Comparison of ENCODE assay signal across 13 mouse cellular contexts in the genomic region with DNA sequence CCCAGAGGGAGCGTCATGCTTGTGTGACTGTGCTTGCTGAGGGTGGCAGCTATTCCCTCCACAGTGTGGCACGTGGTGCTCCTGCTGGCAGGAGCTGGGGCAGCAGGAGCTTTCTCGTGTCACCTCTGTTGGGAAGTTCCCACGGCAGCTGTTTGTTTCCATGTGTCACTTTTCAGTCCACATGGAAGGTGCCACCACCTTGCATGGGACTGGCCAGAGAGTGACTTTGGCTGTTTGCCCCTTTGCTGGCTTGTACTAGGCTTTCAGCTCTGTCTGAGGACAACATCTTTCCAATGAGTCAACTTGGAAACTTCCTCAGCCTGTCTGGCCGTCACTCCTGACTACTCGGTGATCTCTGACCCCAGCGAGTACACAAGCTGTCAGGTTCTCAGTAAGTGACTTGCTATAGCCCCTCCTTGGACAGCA. TPM values are rescaled to one million over a fixed set of nuclear protein-coding genes. Genes with fewer than 3 reads are reported as not detected.
DNase-seq lines count a peak whose midpoint lies in the region; ATAC-seq and TF ChIP-seq lines count a peak whose summit lies in the region.
"Had no signal": no experiment of that assay in that cellular context is flagged by ENCODE, and none has a peak within 500 bp of the region (broad histone marks: within the 10 kb centered on the region; RNA-seq: fewer than 3 reads in every experiment).

No protein-coding gene starts in this region.

- no peak overlapping the region for H3K9ac ChIP-seq in lung, embryonic 14.5 days
- H3K9ac ChIP-seq: limb, embryonic 15.5 days had no signal

- no peaks in the 10 kb centered on the region for H3K27me3 ChIP-seq in lung, embryonic 14.5 days (ENCODE audit: insufficient read depth, low read length)
- no peaks in the 10 kb centered on the region for H3K27me3 ChIP-seq in small intestine, adult 2 months (ENCODE audit: control insufficient read depth, insufficient read depth, low read length)
- H3K27me3 ChIP-seq: limb, embryonic 15.5 days had no signal

- H3K27ac ChIP-seq in gastrocnemius, adult 2 months, result peak overlapping the region; percentile 76
- H3K27ac ChIP-seq in lung, embryonic 14.5 days (ENCODE audit: low read depth), result no peak overlapping the region
- H3K27ac ChIP-seq in small intestine, adult 2 months (ENCODE audit: insufficient read depth, low read depth, low read length), result peak overlapping the region; percentile 55

- no peak overlapping the region for H3K4me2 ChIP-seq in lung, embryonic 14.5 days
- H3K4me2 ChIP-seq: limb, embryonic 15.5 days had no signal

- WGBS in lung, embryonic 14.5 days, result 17% methylated on average over 7 of the region's 7 CpGs
- WGBS in small intestine, adult 2 months, result 12% methylated on average over 7 of the region's 7 CpGs

- H3K36me3 ChIP-seq in lung, embryonic 14.5 days (ENCODE audit: insufficient read depth), result no peaks in the 10 kb centered on the region
- H3K36me3 ChIP-seq in small intestine, adult 2 months (ENCODE audit: control insufficient read depth, insufficient read depth, low read length), result no peaks in the 10 kb centered on the region
- H3K36me3 ChIP-seq: limb, embryonic 15.5 days had no signal

- no peaks in the 10 kb centered on the region for H3K4me1 ChIP-seq in lung, embryonic 14.5 days (ENCODE audit: insufficient read depth)
- peaks cover 30% of the 10 kb centered on the region for H3K4me1 ChIP-seq in small intestine, adult 2 months (ENCODE audit: control insufficient read depth, insufficient read depth, insufficient read length, low read length)

- intact Hi-C loops in gastrocnemius, adult 2 months (cut with DNase I), result no loop called here
- intact Hi-C loops in gastrocnemius, postnatal 36 days (cut with DNase I), result no loop called here
- intact Hi-C loops in heart, postnatal 36 days (cut with DNase I), result loop anchor here (2.0 kb wide), 1 partner anchor 20 kb away; no protein-coding TSS in a partner anchor

- no peak overlapping the region for H3K4me3 ChIP-seq in gastrocnemius, adult 2 months
- no peak overlapping the region for H3K4me3 ChIP-seq in lung, embryonic 14.5 days (ENCODE audit: low read depth, low read length)
- H3K4me3 ChIP-seq in small intestine, adult 2 months (ENCODE audit: low read depth, low read length), result no peak overlapping the region
- H3K4me3 ChIP-seq: erythroblast, embryonic 14.5 days; limb, embryonic 15.5 days had no signal

- ATAC-seq in lung, embryonic 14.5 days (ENCODE audit: insufficient read depth), result no peak
- ATAC-seq: hindbrain, embryonic 16.5 days had no signal

- DNase-seq in gastrocnemius, adult 2 months, result peak; percentile 76
- no peak for DNase-seq in gastrocnemius, postnatal 36 days
- no peak for DNase-seq in lung, embryonic 14.5 days
- DNase-seq in lung, postnatal 14 days, result no peak
- peak; percentile 40 to 47 for DNase-seq in heart, postnatal 36 days
- no peak for DNase-seq in thymus, adult 18-20 months
- DNase-seq in urinary bladder, postnatal 36 days (ENCODE audit: low spot score in 2 of 2), result no peak
- DNase-seq: thymus, postnatal 4 days had no signal

- no peak for TF ChIP-seq POLR2A in small intestine, adult 2 months (IDR thresholded peaks at IDR 0.05; ENCODE audit: low read depth, low read length)

- no peak for TF ChIP-seq CTCF in gastrocnemius, adult 2 months (IDR thresholded peaks at IDR 0.05)
- 0 out of 2 replicates have a peak, but pooled peaks have one; percentile 2 for TF ChIP-seq CTCF in lung, embryonic 14.5 days (IDR thresholded peaks at IDR 0.05; ENCODE audit: low read depth)
- no peak for TF ChIP-seq CTCF in small intestine, adult 2 months (IDR thresholded peaks at IDR 0.05; ENCODE audit: extremely low read depth, insufficient read length, insufficient replicate concordance, low read depth, low read length)

- no peaks in the 10 kb centered on the region for H3K9me3 ChIP-seq in lung, embryonic 14.5 days (ENCODE audit: low read depth, low read length)
- H3K9me3 ChIP-seq: limb, embryonic 15.5 days had no signal

RNA-seq across cellular contexts. Expression of a gene that starts 7.6 kb away (rescaled TPM):
- total RNA-seq in gastrocnemius, adult 2 months (2021), result 10 to 100 TPM in 1 of 2 experiments, 1 to 10 TPM in 1; 7.9 to 13.1 TPM
- total RNA-seq in gastrocnemius, postnatal 36 days (2021), result 10 to 100 TPM; 10.1 to 11.5 TPM
- 68.3 and 70.4 TPM in 2 replicates for polyA plus RNA-seq in lung, embryonic 14.5 days (2014; fragmentation: Nextera tagmentation; extraction: Ambion mirVana)
- total RNA-seq in heart, postnatal 36 days (2021), result 10 to 100 TPM; 28.3 to 42.6 TPM
- polyA plus RNA-seq in small intestine, adult 2 months (2012; rRNA removed), result 46.1 and 122 TPM in 2 replicates
- total RNA-seq: megakaryocyte-erythroid progenitor cell, adult 5-6 weeks had no signal

RNA-seq across cellular contexts. Expression of a gene that starts 18.1 kb away (rescaled TPM):
- 1 to 10 TPM; 8.9 to 9.7 TPM for total RNA-seq in gastrocnemius, adult 2 months (2021)
- 1 to 10 TPM; 8.3 to 9.1 TPM for total RNA-seq in gastrocnemius, postnatal 36 days (2021)
- polyA plus RNA-seq in lung, embryonic 14.5 days (2014; fragmentation: Nextera tagmentation; extraction: Ambion mirVana), result 58.5 and 60.2 TPM in 2 replicates
- 10 to 100 TPM; 20.5 to 23.0 TPM for total RNA-seq in heart, postnatal 36 days (2021)
- 81.6 and 97.3 TPM in 2 replicates for polyA plus RNA-seq in small intestine, adult 2 months (2012; rRNA removed)

RNA-seq across cellular contexts. Expression of a gene that starts 29.4 kb away (rescaled TPM):
- 10 to 100 TPM; 16.4 to 26.9 TPM for total RNA-seq in gastrocnemius, adult 2 months (2021)
- 10 to 100 TPM; 16.6 to 23.2 TPM for total RNA-seq in gastrocnemius, postnatal 36 days (2021)
- polyA plus RNA-seq in lung, embryonic 14.5 days (2014; fragmentation: Nextera tagmentation; extraction: Ambion mirVana), result 118 and 119 TPM in 2 replicates
- 10 to 100 TPM; 50.0 to 52.3 TPM for total RNA-seq in heart, postnatal 36 days (2021)
- 357 and 440 TPM in 2 replicates for polyA plus RNA-seq in small intestine, adult 2 months (2012; rRNA removed)

RNA-seq across cellular contexts. Expression of a gene that starts 34.2 kb away (rescaled TPM):
- not detected for total RNA-seq in gastrocnemius, adult 2 months (2021)
- not detected for total RNA-seq in gastrocnemius, postnatal 36 days (2021)
- polyA plus RNA-seq in lung, embryonic 14.5 days (2014; fragmentation: Nextera tagmentation; extraction: Ambion mirVana), result 4.7 and 5.8 TPM in 2 replicates
- total RNA-seq in heart, postnatal 36 days (2021), result not detected
- polyA plus RNA-seq in small intestine, adult 2 months (2012; rRNA removed), result 3.9 and 7.0 TPM in 2 replicates
- total RNA-seq: megakaryocyte-erythroid progenitor cell, adult 5-6 weeks had no signal
- polyA plus RNA-seq: erythroblast, embryonic 14.5 days had no signal

RNA-seq across cellular contexts. Expression of a gene that starts 42.4 kb away (rescaled TPM):
- under 1 TPM; 0.18 to 0.50 TPM for total RNA-seq in gastrocnemius, adult 2 months (2021)
- under 1 TPM; 0.15 to 0.17 TPM for total RNA-seq in gastrocnemius, postnatal 36 days (2021)
- polyA plus RNA-seq in lung, embryonic 14.5 days (2014; fragmentation: Nextera tagmentation; extraction: Ambion mirVana), result 5.7 and 6.3 TPM in 2 replicates
- total RNA-seq in heart, postnatal 36 days (2021), result under 1 TPM; 0.42 to 0.62 TPM
- 4.3 and 8.7 TPM in 2 replicates for polyA plus RNA-seq in small intestine, adult 2 months (2012; rRNA removed)
- total RNA-seq: megakaryocyte-erythroid progenitor cell, adult 5-6 weeks had no signal

Comparison
In these comparisons a context has a peak if more than half of its experiments do, and no peak if none do; other contexts are left out.
1. DNase-seq: peak in gastrocnemius, adult 2 months (single experiment) and heart, postnatal 36 days (2 of 2); none in gastrocnemius, postnatal 36 days (0 of 2), lung, embryonic 14.5 days (single experiment), lung, postnatal 14 days (single experiment), thymus, adult 18-20 months (0 of 2) and urinary bladder, postnatal 36 days (0 of 2).